Mouse (Mus musculus) T-helper 2 cell (primary cell): ENCODE results near the gene Coa4.

ENCODE experiments used
- in situ Hi-C: fragments of 300-600 bp; cut with MboI, MseI; formaldehyde crosslinking; loops from one replicate; pipeline ENCODE4 v1.15.1; 2025; ENCODE audit warnings: high pct_unique_total_duplicates

Gene Coa4

DNA sequence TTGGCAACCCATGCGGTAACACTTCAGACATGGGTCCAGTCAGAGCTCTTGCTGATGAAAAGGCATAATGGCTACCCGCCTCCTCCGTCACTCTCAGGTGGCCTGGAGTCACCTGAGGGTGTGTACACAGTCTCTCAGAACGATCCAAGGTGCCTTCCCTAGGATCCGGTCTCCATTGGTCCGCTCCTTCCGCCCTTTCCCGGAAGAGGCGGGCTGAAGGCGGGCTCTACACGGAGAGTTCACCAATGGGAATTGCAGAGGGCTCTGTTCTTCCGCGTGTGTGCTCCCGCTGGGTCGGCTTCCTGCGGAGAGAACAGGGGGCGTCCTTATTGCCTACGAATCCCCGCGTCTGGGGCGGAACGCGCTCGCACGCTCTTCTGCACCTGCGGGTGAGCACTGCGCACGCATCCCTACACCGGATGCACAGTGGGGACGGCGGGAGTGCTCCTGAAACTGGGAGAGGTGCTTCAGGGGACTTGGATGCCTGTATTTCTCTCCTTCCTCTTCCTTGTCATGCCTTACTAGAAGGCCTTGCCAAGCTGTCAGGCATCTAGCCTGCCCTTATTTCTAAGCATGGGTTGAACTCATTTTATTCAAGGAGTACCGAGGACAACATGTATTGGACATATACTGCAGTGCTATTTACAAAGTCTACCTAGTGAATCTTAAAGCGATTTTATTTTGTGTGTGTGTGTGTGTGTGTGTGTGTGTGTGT lies at the start of gene Coa4:
Gene Coa4, plus strand, starts transcription at position 268 of the 715 bp plus-strand sequence.
- in situ Hi-C loops, result no loop called here

DNA sequence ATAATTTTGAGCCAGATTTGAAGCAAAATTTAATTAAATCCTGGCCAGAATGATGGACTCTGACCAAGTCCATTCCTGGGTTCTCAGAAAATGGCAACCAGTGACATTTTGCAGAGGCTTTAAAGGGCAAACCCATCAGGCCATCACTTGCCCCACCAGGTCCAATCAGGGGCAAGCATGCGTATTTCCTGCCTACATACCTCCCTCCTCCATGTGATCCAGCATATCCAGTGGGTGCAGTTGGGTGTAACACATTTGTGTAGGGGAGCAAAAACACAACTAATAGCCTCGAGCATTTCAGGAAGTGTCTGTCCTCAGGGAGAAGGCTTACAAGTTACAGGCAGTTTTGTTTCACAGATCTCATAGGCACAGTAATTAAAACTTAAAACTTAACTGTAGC lies 49.6 kb upstream of the Coa4 start:
- in situ Hi-C loops, result no loop called here

DNA sequence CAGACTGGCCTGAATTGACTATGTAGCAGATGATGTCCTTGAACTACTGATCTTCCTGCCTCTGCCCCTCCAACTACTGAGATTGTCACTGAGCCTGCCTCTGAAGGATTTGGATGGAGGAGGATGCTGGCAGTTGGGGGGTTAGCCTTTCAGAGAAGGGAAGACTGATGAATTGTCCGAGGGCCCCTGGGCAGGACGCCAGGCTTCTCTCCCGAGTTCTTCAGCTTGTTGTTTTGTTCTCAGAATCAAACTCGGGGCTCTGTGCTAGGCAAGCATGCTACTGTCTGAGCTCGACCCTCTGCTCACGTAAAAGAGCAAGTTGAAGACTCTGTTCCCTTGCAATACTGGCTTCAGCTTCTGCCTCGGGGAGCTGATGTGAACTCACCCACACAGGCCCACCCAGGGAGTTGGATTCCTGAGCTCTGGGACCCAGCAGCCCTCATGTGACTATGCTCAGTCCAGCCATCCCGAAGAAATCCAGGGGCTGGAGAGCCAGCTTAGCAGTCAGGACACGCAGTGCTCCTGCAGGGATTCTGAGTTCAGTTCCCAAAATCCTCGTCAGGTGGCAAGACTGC lies 48.3 kb upstream of the Coa4 start:
- in situ Hi-C loops, result no loop called here

DNA sequence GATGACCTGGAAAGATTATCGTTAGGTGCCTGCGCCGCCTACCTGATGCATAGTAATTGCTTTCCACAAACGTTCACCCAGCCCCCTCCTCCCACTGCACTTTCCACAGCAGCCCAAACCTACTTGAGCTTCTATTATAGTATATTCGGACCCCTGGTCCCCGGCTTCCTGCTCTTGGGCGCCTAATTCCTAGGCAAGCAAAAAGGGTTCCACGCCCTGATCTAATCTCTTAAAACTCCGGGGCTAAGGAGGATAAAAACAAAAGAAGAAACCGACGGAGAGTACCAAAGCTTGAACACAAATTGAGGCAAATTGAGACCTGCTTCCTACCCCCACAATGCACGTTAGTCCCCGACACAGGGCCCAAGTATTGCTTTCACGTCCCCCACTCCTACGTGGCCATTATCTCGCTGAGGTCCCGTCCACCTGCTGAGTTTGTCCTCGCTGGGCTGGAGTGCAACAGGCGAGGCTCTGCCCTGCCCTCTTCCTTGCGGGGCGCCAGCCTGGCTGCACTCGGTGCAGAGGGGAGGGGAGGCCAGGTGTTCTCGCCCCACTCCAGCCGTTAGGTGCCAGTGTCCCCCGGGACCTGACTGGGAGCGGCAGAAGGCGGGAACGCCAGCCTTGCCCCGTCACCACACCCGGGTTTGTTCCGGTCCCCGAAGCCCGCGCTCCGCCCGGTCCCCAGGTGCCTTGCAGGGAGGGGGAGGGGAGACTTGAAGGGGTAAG lies 44.3 kb upstream of the Coa4 start:
- in situ Hi-C loops, result loop anchor here (10.0 kb wide), 1 partner anchor 1928 kb away; no protein-coding TSS in a partner anchor

DNA sequence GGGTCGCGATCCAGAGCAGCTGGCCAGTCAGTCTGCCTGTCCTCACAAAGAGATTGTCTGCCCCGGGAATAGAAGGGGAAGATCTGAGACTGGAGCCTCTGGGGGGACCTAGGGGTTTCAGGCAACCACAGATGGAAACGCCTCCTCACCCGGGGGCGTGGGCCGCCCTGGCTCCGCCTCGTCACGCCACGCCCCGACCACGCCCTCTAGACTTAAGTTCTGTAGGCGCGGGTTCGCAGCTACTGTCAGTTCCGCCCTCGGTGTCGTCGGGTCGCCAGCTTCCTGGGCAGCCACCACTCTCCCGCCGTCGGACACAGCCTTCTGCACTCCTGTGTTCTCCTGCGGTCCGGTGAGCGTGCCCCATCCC lies 43.8 kb upstream of the Coa4 start, which contains the start of gene Ucp2:
Gene Ucp2, plus strand, starts transcription at position 221 of the 367 bp plus-strand sequence.
- in situ Hi-C loops, result loop anchor here (10.0 kb wide), 1 partner anchor 1928 kb away; no protein-coding TSS in a partner anchor

DNA sequence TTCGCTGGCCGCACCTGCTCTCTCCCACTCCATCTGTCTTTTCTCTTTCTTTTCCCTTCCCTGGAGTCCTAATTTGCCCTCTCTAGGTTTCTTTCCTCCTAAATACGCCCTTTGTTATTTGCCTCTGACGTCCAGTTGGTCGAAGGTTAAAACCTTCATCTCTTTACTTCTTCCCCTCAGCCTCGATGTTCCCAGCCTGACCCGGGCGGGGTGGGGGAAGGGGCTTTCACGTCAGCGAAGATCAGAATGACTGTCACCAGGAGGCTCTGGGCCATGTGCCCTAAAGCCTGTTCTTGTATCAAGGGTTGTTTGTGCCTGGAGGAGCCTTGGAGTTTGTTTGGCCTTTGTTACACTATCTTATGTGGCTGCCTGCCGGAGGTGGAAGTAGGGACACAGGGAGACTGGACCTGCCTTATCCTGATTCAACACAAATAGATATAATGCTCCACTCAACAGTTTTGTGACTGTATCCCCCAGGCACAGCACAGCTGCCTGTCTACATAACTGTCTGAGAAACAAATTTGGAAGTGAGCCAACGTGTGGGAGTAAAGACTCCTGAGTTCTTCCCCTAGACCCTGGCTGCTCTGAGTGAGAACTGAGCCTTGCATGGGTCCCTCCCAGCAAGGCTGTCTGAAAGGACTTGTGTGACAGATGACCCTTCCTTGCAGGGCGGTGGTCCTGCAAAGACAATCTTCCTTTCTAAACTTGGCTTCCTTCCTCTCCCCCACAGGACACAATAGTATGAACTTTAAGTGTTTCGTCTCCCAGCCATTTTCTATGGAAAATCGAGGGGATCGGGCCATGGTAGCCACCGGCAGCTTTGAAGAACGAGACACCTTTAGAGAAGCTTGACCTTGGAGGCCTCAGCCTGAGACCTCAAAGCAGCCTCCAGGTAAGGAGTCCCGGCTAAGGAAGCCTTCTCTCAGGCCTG lies 43.1 kb upstream of the Coa4 start:
- in situ Hi-C loops, result loop anchor here (10.0 kb wide), 1 partner anchor 1929 kb away; no protein-coding TSS in a partner anchor

DNA sequence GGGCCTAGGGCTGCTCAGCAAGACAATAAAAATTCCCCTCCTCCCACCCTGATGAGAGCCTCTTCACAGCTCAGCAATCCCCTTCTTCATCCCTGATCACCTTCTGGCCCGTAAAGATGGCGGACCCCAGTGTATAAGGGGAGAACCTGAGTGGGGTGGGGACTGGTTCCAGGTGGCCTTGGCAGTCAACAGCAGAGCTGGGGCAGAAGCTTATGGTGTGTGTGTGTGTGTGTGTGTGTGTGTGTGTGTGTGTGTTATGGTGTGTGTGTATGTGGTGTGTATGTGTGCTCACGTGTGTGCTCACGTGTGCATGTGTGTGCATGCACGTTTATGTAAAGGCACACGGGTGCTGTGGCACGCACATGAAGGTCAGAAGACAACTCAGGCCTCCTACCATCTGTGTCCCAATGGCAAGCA lies 42.4 kb upstream of the Coa4 start:
- in situ Hi-C loops, result loop anchor here (10.0 kb wide), 1 partner anchor 1930 kb away; no protein-coding TSS in a partner anchor

DNA sequence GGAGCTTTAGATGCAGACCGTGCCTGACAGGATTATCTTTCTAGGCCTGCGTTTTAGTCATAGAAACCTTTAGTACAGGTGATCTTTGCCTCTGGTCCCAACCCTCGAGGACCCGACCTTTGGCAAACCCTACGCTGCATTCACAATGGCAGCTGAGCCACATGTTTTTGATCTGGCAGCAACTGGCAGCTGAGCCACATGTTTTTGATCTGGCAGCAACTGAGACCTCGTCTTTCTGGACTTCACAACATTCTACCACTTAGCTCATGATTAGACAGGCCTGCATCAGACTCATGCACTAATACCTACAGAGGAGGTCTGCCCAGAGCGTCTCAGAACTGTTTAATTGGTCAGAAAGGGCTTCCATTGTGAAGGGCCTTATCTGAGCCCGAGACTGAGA lies 41.8 kb upstream of the Coa4 start:
- in situ Hi-C loops, result loop anchor here (10.0 kb wide), 1 partner anchor 1930 kb away; no protein-coding TSS in a partner anchor

DNA sequence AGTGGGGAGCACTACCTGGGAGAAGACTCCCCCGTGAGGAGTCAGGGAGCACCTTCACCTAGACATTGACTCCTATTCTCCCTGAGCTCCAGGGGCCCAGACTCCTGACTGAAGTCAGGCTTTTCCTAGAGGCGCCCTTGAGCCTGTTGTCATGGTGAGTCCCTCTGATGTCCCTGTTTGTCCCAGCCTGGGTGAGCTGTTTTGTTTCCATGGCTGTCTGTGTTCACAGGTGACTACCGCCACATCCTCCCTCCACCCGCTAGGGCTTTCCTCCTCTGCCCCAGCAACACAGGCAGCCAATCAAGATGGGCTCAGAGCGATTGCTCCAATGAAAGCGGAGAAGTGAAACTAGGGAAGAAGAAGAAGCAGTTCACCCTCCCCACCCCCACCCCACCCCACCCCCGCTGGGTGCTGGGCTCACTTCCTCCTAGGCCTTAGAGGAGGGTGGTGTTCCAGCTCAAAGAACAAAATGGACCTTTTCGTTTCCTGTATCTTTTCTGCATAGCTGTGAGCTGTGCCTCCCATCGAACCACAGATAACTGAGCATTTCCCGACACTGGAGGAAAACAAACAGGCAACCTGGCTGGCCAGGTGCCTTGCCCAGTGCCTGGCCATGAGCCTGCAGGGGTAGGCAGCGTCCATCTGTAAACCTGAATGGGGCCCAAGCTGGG lies 41.2 kb upstream of the Coa4 start:
- in situ Hi-C loops, result loop anchor here (10.0 kb wide), 1 partner anchor 1931 kb away; no protein-coding TSS in a partner anchor

DNA sequence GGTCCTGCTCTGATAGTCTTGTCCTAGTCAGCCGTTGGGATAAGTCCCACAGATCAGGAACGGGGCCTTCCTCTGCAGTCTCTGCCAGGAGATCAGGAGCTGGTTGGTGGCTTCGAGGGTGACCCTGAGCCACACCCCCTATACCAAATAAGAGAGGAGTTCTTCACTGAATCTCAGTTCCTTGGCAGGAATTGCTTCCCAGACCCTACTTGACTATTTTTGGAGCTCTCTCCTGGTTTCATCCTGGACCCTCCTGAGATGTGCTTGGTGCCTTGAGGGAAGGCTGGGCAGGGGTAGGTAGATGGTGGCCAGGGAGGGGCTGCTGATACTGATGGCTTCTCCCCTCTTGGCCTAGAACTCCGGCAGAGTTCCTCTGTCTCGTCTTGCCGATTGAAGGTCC lies 40.5 kb upstream of the Coa4 start:
- in situ Hi-C loops, result loop anchor here (10.0 kb wide), 1 partner anchor 1932 kb away; no protein-coding TSS in a partner anchor

DNA sequence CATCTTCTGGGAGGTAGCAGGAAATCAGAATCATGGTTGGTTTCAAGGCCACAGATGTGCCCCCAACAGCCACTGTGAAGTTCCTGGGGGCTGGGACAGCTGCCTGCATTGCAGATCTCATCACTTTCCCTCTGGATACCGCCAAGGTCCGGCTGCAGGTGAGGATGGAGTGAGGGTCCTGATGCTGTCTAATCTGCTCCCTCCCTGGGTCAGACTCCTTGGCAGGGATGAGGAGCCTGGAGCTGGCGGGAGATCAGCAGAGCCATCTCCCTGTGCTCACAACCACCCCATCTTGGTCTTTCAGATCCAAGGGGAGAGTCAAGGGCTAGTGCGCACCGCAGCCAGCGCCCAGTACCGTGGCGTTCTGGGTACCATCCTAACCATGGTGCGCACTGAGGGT lies 40.1 kb upstream of the Coa4 start:
- in situ Hi-C loops, result loop anchor here (10.0 kb wide), 1 partner anchor 1932 kb away; no protein-coding TSS in a partner anchor

DNA sequence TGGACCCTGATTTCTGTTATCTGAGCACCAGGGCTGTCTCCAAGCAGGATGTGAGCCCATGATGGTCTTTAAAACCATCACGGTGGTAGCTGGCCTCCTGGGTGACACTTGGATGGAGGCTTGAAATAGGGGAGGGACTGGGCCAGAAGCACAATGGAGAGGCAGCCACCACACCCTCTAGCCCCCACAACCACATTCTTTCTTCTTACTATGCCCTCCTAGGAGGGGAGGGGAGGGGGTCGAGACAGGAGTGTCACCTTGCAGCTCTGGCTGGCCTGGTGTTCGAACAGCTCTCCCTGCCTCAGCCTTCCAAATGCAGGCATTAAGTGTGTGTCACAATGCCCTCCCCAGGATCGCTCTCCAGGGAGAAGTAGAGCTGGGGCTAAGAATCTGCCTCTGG lies 39.5 kb upstream of the Coa4 start:
- in situ Hi-C loops, result loop anchor here (10.0 kb wide), 1 partner anchor 1933 kb away; no protein-coding TSS in a partner anchor

DNA sequence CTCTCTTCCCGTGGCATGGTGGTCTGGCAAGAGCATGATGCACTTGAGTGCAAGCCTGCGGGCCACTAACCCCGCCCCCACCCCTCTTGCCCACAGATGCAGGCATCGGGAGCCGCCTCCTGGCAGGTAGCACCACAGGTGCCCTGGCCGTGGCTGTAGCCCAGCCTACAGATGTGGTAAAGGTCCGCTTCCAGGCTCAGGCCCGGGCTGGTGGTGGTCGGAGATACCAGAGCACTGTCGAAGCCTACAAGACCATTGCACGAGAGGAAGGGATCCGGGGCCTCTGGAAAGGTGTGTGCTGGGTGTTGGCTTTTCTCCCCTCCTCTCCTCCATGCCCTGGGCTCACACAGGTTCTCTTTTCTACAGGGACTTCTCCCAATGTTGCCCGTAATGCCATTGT lies 38.9 kb upstream of the Coa4 start:
- in situ Hi-C loops, result loop anchor here (10.0 kb wide), 1 partner anchor 1933 kb away; no protein-coding TSS in a partner anchor

DNA sequence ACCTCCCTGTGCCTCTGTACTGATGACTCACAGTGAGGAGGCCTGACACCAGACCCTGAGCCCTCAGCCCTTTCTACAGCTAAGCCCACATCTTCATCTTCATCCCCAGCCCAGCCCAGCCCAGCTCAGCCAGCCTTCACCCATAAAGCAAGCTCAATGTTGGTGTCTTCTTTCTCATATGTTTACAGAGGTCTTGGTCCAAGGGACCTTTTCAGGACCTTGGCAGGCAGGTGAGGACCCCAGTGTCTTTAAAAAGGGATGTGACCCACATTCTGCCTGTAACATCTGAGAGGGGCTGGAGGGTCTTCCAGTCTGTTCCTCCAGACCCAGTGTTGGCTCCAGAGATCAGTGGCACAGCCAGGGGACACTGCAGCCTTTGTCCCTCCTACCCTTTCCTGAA lies 37.4 kb upstream of the Coa4 start:
- in situ Hi-C loops, result loop anchor here (10.0 kb wide), 1 partner anchor 1935 kb away; no protein-coding TSS in a partner anchor

DNA sequence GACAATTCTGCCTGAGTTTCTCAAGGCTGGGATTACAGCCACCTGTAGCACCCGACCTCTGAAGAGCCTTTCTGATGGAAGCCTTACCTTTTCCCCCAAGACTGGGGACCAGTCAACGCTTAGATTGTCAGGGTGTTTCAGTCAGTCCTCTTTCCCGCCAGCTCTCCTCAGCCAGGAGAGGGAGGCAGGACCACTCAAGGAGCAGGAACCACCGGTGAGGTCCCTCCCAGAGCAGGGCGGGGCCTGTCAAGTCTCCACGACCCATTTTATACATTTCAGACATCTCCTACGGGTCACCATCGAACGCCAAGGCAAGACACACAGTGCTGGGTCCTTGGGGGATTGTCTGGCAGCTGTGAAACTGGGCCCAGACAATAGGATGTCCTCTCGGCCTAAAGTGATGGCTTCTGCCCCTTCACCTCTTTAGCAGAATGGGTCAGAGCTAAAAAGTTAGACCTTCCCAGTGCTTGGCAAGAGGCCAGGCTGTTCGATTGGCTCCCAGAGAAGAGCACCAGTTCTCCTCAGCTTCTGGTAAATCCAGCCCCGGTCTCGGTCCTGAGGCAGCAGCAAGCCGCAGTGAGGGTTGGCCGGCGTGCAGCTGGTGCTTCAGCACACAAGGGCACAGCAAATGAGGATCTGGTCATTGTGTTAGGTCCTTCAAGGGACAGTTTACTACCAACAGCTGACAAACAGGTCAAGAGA lies 36.4 kb upstream of the Coa4 start:
- in situ Hi-C loops, result no loop called here

DNA sequence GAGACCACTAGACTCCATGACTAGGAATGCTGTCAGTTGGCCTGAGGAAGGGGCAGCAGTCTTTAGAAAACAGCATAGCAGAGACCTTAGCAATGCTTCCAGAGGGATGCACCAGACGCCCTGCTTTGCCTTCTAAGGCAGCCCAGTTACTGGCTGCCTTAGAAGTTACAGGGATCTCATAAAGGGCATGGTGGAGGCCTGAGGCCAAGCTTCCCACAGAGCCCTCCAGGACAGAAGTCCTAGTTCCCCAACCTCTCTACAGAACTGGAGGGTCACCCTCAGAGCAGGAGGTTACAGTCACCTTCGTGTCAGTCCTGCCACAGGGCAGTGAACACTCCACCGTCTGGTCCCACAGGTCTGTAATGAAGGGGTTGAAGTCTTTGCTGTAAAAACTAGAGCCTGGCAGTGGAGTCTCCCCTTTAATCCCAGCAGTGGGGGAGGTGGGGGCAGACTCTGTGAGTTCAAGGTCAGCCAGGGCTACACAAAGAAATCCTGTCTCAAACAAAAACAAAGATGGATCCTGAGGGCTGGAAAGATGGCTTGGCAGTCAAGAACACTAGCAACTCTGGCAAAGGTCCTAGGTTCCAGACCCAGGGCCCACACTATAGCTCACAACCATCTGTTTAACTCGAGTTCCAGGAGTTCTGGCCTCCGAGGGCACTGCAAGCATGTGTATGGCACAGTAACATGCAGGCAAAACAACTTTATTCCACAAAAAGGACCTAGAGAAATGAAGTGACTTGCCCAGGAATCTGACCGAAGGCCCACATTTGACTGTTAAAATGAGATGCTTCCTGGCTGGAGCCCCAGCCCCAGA lies 35.6 kb upstream of the Coa4 start:
- in situ Hi-C loops, result no loop called here

DNA sequence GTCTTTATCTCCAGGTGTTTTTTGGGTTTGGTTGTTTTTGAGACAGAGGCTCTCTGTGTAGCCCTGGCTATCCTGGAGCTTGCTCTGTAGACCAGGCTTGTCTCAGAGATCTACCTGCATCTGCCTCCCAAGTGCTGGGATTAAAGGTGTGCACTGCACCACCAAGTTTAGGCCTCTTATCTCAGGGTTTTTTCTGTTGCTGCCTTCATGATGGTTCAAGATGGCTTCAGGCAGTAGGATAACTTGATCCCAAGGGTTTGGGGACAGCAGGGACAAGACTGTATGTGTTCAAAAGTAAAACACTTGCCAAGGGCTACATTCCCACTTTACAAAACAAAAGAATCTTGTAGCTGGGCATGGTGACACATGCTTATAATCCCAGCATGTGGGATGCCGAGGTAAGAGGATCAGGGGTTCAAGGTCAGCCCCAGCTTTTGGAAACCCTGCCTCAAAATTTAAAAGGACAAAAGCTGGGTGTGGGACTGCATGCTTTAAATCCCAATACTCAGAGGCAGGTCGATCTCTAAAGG lies 35.0 kb upstream of the Coa4 start:
- in situ Hi-C loops, result no loop called here

DNA sequence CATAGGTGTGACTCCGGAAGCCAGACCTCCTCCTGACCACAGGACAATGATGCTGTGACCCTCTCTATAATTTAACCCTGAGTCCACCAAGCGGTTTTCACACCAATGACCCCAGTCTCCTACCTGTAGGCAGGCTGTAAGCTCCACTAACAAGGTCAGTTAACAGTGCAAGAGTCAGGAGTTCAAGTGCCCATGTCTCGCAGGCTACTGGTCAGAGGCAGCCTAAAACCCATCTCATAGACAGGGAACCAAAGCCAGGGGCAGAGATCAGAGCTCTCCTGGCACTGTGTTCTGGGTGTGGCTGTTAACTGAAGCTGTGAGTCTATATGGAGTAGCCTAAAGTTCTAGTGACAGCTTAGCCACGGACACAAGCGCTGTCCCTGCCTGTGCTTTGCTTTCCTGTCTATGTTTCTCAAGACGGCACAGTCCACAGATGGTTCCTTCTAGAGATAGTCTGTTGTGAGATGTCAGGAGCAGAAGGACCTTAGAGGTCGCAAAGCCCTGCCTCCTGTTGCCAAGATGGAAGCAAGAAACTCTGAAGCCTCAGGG lies 34.4 kb upstream of the Coa4 start:
- in situ Hi-C loops, result no loop called here
